Mouse (Mus musculus): ENCODE data around the gene Nxpe3.

- TF ChIP-seq CTCF (IDR thresholded peaks at IDR 0.05; ENCODE audit: borderline replicate concordance, insufficient read depth, low read depth, low read length) (no peak), POLR2A (IDR thresholded peaks at IDR 0.05; ENCODE audit: borderline replicate concordance, insufficient read depth, low read length) (no peak)
Observed at GRCm38 (mm10) chr16:55891346-55891745, 3.7 kb downstream of the Nxpe3 start.

Data from cerebellum, adult 2 months (tissue).